Mouse (Mus musculus) left cerebral cortex, adult 8-10 months (tissue): ENCODE results near the gene Baz1b. TPM values are rescaled to one million over a fixed set of nuclear protein-coding genes. Genes with fewer than 3 reads are reported as not detected.

Experiments used
- DNase-seq, 2 experiments: peaks; one replicate each; pipeline ENCODE4 v3.0.0; 2022; ENCODE audit warnings: low spot score in 2 of 2
- microRNA-seq, 2 experiments: library from miRNA; unstranded; fragments of <30 nt; microRNA quantifications; one replicate each; pipeline ENCODE4 v1.2.0; 2022
- total RNA-seq, 4 experiments: library from RNA; stranded (reverse); gene quantifications; 2 replicates each; pipeline ENCODE4 v1.2.4; 2022

The Baz1b gene
- total RNA-seq, 4 experiments from 2014 or later, result 69.3 to 77.7 (median 73.6) TPM

GRCm38 (mm10) chr5:135274663-135275396 lies 87.8 kb downstream of the Baz1b start:
- DNase-seq, result no peak

DNA sequence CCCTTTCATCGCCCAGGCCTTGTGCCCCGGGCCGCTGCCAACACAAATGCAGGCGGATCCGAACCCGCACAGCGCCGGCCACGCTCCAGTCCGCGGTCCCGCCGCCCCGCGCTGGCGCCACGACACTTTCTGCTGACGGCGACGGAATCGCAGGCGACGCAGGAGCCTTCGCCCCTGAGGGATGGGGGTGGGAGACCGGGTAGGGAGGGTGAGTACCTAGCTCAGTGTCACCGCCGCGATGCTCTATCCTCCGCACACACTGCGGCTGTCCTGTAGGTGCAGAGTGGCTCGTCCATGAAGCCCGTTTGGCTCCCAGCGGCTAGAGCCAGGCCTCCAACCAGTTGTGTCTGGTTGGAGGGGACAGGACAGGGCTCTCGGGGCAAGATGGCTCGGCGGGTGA lies 89.5 kb downstream of the Baz1b start:
- DNase-seq, result no peak

DNA sequence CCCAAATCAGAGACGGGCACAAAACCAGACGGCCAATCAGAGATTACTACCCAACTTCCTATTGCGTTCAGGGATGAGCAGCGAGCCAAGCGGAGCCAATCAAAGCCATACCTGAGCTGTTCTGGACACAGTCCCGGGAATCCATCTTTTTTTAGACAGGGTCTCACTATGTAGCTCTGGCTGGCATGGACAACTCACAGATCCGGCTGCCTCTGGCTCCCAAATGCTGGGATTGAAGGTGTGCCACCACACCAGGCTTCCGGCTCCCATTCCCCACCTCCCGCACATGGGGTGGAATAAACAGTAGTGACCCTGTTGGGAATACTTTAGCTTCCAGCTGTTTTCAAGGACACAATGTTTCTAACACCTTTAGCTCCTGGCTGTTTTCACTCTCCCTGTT lies 93.2 kb downstream of the Baz1b start:
- DNase-seq, result no peak

DNA sequence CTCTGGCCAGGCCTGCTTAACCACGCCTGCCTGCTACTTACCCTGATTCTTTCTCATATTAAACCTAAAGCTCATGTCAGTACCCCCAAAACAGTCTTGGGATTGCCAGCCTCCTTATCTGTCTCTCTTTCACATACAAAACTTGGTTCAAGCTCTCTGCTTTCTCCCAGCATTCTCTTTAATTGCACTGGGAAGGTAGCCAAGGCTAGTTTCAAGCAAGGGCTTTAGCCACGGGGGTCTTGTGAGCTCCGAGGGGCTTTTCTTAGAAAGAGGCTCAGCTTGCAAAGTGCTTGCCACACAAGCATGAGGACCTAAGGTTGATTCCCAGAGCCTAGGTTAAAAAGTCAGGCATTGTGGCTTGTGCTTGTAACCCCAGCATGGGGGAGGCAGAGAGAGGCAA lies 98.1 kb downstream of the Baz1b start:
- DNase-seq, result no peak

DNA sequence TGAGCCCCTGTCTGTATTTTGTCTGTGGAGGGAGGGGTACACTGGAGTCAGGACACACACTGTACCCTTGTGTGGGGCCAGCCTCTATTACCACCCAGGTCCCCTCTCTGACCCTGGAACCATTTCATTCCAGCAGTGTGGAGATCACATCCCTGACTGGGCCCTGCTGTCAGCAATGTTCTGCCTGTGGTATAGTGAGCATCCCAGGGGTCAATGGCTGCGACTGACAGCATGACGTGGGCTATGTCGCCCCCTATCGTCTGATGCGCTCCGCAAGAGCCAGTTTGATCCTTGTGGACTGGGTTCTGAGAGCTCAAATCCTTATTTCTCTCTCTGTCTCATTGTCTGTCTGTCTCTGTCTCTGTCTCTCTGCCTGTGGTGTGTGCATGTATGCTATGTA lies 99.1 kb downstream of the Baz1b start:
- DNase-seq, result peak; percentile 22 to 52

DNA sequence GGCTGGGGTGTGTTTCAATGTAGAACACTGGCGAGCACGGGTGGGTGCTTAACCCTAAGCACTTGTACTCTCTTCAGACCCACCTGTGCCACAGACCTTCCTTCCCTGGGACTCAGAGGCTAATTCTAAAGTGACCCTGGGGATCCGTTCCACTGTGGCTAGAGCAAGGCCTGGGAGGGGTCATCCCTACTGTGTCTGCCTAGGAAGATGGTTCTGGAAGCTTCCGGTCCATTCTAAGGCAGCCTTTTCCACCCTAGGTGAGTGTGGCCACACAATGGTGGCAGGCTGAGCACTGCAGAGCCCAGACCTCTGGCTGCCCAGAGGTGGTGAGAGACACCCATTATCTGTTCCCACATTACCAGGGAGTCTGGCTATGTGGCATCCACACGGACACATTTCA lies 99.9 kb downstream of the Baz1b start:
- no peak for DNase-seq

- no peak for DNase-seq
These were observed 103.6 kb downstream of the Baz1b start for GRCm38 (mm10) chr5:135290703-135291102.

- no peak for DNase-seq
These were observed 104.1 kb downstream of the Baz1b start for GRCm38 (mm10) chr5:135291193-135291592.

DNA sequence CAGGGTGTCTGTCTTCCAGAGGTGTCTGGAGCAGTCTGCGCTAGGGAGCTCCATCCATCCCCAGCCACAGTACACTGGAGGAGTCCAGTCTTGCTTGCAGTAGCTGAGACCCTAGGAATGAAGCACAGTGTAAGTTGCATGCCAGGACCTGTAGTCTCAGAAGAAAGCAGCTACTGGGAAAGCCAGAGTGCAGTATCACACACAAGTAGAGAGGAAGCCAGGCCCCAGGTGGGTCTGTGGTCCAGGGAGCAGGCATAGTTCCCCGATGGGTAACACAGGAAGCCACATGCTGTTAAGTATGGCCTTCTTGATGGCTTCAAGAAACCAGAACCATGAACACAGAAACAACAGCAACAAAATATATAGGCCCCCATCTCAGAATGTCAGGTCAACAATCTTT lies 104.9 kb downstream of the Baz1b start:
- no peak for DNase-seq

Small RNA genes lying within 50 kb of the gene (microRNA-seq; reads per million reads assigned to microRNA genes)
- 0 reads per million in 2 experiments for gene Gm25315

Other genes starting within 250 kb of the Baz1b start
- gene Cldn4, start 240.3 kb upstream of the Baz1b start, total RNA-seq, result not detected
- gene Cldn3, start 201.1 kb upstream of the Baz1b start, total RNA-seq, result under 1 TPM in 2 of 4 experiments, not detected in 2; 0.50 to 0.93 TPM
- 10 to 100 TPM; 35.2 to 39.9 (median 36.7) TPM for gene Abhd11, start 178.1 kb upstream of the Baz1b start, total RNA-seq
- gene Stx1a, start 163.8 kb upstream of the Baz1b start, total RNA-seq, result 100 to 1,000 TPM; 239 to 271 (median 248) TPM
- gene Dnajc30, start 123.1 kb upstream of the Baz1b start, total RNA-seq, result 10 to 100 TPM; 40.1 to 43.0 (median 42.0) TPM
- 10 to 100 TPM; 39.2 to 51.0 (median 47.5) TPM for gene Bud23, start 122.3 kb upstream of the Baz1b start, total RNA-seq
- gene Vps37d, start 109.0 kb upstream of the Baz1b start, total RNA-seq, result 10 to 100 TPM; 29.0 to 31.4 (median 29.7) TPM
- 10 to 100 TPM in 1 of 4 experiments, 1 to 10 TPM in 3; 4.8 to 11.3 (median 7.4) TPM for gene Mlxipl, start 97.4 kb upstream of the Baz1b start, total RNA-seq
- gene Tbl2, start 37.6 kb upstream of the Baz1b start, total RNA-seq, result 10 to 100 TPM; 22.9 to 28.7 (median 27.5) TPM
- gene Bcl7b, start 19.0 kb upstream of the Baz1b start, total RNA-seq, result 10 to 100 TPM; 51.9 to 65.5 (median 57.1) TPM
- 1 to 10 TPM; 4.3 to 6.5 (median 5.4) TPM for gene Fzd9, start 64.0 kb downstream of the Baz1b start, total RNA-seq
- gene Fkbp6, start 162.8 kb downstream of the Baz1b start, total RNA-seq, result under 1 TPM in 1 of 4 experiments, not detected in 3; 0.78 TPM
- not detected for gene Trim50, start 166.0 kb downstream of the Baz1b start, total RNA-seq
- gene Nsun5, start 182.7 kb downstream of the Baz1b start, total RNA-seq, result 10 to 100 TPM; 13.6 to 22.3 (median 20.3) TPM
- 10 to 100 TPM; 40.9 to 47.1 (median 44.0) TPM for gene Pom121, start 207.3 kb downstream of the Baz1b start, total RNA-seq